Mouse (Mus musculus) spleen, adult 10 weeks (tissue): Measurements from ENCODE around the gene Etv5. TPM values are rescaled to one million over a fixed set of nuclear protein-coding genes. Genes with fewer than 3 reads are reported as not detected.

Source experiments
- polyA plus RNA-seq: library from polyadenylated mRNA; stranded (reverse); fragments of 350-450 nt; fragmentation: Illumina TruSeq; extraction: RNeasy Lipid Tissue Mini Kit (QIAGEN cat#74804); gene quantifications from one replicate; pipeline ENCODE4 v1.2.3, GENCODE M21; 2015; ENCODE audit warnings: low replicate concordance; ENCODE audit not compliant: insufficient read depth

Etv5 gene
- polyA plus RNA-seq = 11.9 TPM

DNA sequence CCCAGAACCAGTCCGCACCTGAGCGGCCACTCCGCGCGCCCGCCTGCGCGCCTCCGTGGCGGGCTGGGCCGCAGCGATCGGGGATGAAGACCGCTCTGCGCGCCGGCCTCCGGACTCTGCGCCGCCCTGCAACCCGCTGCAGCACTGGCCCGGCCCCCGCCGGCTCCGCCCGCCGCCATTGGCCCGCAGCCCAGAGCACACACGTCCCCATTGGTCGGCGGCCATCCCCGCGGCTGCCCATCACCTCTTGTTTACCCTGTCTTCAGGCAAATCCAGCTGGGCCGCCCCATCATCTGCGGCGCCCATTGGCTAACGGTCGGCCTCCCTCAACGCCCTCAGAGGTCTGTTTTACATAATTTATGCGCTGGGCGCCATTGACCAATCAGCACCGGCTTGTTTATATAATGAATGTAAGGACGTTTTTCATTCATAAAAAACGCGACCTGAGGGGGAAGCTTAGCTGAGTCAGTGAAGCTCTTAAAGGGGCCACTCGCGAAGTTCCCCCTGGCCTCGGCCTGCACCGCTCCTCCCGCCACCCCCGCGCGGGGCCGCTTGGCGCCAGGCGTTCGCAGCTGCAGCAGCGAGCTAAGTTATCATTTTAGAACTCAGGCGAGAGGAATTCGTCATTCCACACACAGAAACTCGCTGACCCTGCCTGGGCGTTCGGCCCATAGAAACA lies at the start of gene Etv5:
Etv5 (minus strand) TSS at position 221 of the 679 bp plus-strand sequence.

Other genes with a start within 250 kb of the Etv5 start
- gene Tra2b, start 173.7 kb downstream of the Etv5 start, polyA plus RNA-seq = 282 TPM
- 0.50 TPM for gene Dgkg, start 217.5 kb upstream of the Etv5 start, polyA plus RNA-seq